In the genomic region with DNA sequence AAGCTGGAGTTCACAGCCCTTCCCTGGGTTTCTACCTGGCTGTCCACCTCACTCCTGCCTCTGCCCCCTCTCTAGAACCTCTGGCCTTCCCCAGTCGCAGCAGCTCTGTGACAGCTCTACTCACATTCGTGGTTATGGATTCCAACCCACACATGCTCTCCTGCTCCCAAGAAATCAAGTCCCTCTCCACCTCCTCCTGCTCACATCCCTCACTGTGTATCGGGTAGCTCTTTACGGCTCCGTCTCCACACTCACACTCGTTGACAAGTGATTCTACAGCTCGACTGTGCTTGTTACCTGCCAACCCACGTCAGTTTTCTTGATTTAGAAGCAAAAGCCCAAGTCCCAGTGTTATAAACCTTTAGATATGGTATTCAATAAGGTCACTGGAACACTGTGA, we compare ENCODE assay signal across 12 mouse cellular contexts.
"Had no signal": no experiment of that assay in that cellular context is flagged by ENCODE, and none has a peak within 500 bp of the region (broad histone marks: within the 10 kb centered on the region; RNA-seq: fewer than 3 reads in every experiment).

No protein-coding gene starts in this region.

- ATAC-seq: midbrain, embryonic 16.5 days had no signal

- DNase-seq: lung, adult 18-20 months; lung, embryonic 14.5 days; lung, postnatal 10 days; lung, postnatal 4 days; midbrain, embryonic 14.5 days; retina, postnatal 1 day; right cerebral cortex, postnatal 14 days; spleen, adult 18-20 months; thymus, adult 18-20 months; thymus, postnatal 14 days; thymus, postnatal 36 days had no signal
